Mouse (Mus musculus): ENCODE data around the gene Camk2g. TPM values are rescaled to one million over a fixed set of nuclear protein-coding genes. Genes with fewer than 3 reads are reported as not detected.

Gene Camk2g
- polyA plus RNA-seq, 1 experiment = 222 TPM

DNA sequence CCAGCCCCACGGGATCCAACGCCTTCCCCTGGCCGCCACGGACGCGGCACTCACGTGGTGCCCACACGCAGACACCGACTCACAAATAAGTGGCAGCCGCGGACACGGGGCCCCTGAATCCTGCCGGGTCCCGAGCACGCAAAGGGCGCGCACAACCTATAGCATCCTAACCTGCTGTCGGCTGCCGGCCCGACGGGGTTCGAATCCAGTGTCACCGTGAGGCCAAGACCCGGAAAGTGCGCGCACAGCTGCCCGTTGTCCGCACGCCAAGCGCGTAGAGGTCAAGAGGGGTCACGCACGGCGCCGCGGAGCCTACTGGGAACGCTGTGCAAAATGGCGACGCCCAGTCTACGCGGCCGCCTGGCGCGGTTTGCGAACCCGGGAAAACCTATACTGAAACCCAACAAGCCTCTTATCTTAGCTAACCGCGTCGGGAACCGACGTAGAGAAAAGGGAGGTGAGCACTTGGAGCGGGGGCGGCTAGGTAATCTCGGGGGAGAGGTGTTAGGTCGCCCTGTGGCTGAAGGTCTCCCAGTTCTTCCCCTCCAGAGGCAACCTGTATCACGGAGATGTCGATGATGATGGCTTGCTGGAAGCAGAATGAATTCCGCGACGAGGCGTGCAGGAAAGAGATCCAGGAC lies 91.0 kb downstream of the Camk2g start, which contains the start of gene Chchd1:
Gene Chchd1 (plus strand): TSS at position 266 of the 641 bp plus-strand sequence.
- peak; percentile 87 to 93 for DNase-seq
- H3K27me3 ChIP-seq (ENCODE audit: control insufficient read depth, insufficient read depth, low read length) = no peaks in the 10 kb centered on the region
- WGBS = under 1% methylated on average over 61 of the region's 61 CpGs
- H3K4me3 ChIP-seq (replicated peaks; ENCODE audit: insufficient read depth, low read depth, low read length) = peak within 1 kb of the TSS; percentile 98
- H3K27ac ChIP-seq (ENCODE audit: insufficient read depth, low read length) = peak within 1 kb of the TSS; percentile 94
- TF ChIP-seq POLR2A (IDR thresholded peaks at IDR 0.05; ENCODE audit: borderline replicate concordance, insufficient read depth, low read length) (peak; percentile 75), CTCF (IDR thresholded peaks at IDR 0.05; ENCODE audit: borderline replicate concordance, insufficient read depth, low read depth, low read length) (no peak)
- no peaks in the 10 kb centered on the region; the same call in 1 of the 2 replicates for H3K4me1 ChIP-seq (ENCODE audit: control insufficient read depth, insufficient read depth, low read length)

DNA sequence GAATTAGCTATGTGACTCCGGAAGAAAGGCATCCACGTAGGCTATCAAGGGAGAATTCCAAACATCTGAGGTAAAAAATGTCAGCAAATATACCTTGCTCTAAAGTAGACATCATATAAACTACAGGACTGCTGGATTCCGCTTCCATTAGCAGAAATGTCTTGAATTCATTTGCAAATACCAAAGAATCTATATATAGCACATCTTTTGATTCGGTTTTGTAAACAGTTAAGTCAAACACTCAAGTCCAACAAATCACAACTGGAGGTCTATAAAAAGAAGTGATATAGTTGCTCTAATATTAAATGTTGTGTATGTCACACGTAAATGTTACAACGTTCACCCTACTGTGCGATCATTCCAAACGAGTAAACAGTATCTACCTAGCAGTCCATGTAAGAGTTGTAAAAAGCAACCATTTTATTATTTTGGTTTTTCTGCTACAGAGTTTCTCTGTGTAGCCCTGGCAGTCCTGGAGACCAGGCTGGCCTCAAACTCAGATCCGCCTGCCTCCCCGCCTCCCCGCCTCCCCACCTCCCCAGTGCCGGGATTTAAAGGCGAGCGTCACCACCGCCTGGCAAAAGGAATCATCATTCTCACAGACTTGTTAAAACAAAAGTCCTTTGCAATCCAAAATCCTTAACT lies 91.7 kb downstream of the Camk2g start:
- Histone ChIP-seq H3K4me1 (ENCODE audit: control insufficient read depth, insufficient read depth, low read length) (no peaks in the 10 kb centered on the region; the same call in 1 of the 2 replicates), H3K27ac (ENCODE audit: insufficient read depth, low read length) (peak overlapping the region; percentile 87), H3K4me3 (replicated peaks; ENCODE audit: insufficient read depth, low read depth, low read length) (peak overlapping the region; percentile 98), H3K27me3 (ENCODE audit: control insufficient read depth, insufficient read depth, low read length) (no peaks in the 10 kb centered on the region)
- no peak for TF ChIP-seq POLR2A (IDR thresholded peaks at IDR 0.05; ENCODE audit: borderline replicate concordance, insufficient read depth, low read length)
- no peak for TF ChIP-seq CTCF (IDR thresholded peaks at IDR 0.05; ENCODE audit: borderline replicate concordance, insufficient read depth, low read depth, low read length)
- 15% methylated on average over 15 of the region's 15 CpGs for WGBS
- no peak for DNase-seq

DNA sequence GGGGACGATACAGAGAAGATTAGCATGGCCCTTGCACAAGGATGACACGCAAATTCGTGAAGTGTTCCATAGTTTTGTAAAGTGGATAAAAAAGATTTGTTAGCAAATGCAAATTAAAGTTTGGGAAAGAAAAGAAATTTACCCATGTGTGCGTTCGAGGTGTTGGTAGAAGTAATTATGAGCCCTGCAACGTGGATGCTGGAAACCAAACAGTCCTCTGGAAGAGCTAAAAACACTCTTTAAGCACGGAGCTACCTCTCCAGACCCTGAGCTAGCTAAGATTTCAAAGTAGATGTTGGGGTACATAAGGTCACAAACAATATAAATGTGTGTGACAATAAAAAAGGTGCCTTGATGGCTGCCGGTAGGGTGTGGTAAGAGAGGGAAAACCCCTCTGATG lies 92.3 kb downstream of the Camk2g start:
- TF ChIP-seq POLR2A (IDR thresholded peaks at IDR 0.05; ENCODE audit: borderline replicate concordance, insufficient read depth, low read length) (no peak), CTCF (IDR thresholded peaks at IDR 0.05; ENCODE audit: borderline replicate concordance, insufficient read depth, low read depth, low read length) (no peak)
- 74% methylated on average over 8 of the region's 8 CpGs for WGBS
- no peak overlapping the region for H3K4me3 ChIP-seq (replicated peaks; ENCODE audit: insufficient read depth, low read depth, low read length)

DNA sequence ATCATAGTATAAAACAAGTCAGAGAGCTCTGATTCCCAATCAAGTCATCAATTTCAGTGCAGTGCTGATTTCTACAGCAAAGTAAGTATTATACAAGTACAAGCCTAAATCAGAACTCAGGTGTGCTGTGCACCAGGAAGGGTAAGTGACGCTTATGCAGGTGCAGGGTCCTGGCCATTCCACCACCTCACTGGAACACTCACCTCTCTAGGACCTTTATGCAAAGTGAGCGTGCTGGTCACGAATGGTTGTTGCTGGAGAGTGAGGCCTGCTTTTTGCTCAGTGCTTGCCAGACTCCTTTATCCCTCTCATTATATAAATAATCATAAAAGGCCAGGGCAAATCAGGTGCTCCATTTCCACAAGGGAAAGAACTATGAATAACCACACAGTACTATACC lies 93.5 kb downstream of the Camk2g start:
- Histone ChIP-seq H3K4me3 (replicated peaks; ENCODE audit: insufficient read depth, low read depth, low read length) (no peak overlapping the region), H3K27ac (ENCODE audit: insufficient read depth, low read length) (no peak overlapping the region), H3K27me3 (ENCODE audit: control insufficient read depth, insufficient read depth, low read length) (no peaks in the 10 kb centered on the region), H3K4me1 (ENCODE audit: control insufficient read depth, insufficient read depth, low read length) (no peaks in the 10 kb centered on the region; the same call in 1 of the 2 replicates)
- 72% methylated on average over 3 of the region's 3 CpGs for WGBS
- TF ChIP-seq POLR2A (IDR thresholded peaks at IDR 0.05; ENCODE audit: borderline replicate concordance, insufficient read depth, low read length) (no peak), CTCF (IDR thresholded peaks at IDR 0.05; ENCODE audit: borderline replicate concordance, insufficient read depth, low read depth, low read length) (no peak)
- DNase-seq = no peak

More for the DNA sequence above, 92.3 kb downstream of the Camk2g start:
- Histone ChIP-seq H3K4me1 (ENCODE audit: control insufficient read depth, insufficient read depth, low read length) (no peaks in the 10 kb centered on the region; the same call in 1 of the 2 replicates), H3K27me3 (ENCODE audit: control insufficient read depth, insufficient read depth, low read length) (no peaks in the 10 kb centered on the region), H3K27ac (ENCODE audit: insufficient read depth, low read length) (no peak overlapping the region)
- DNase-seq = no peak

DNA sequence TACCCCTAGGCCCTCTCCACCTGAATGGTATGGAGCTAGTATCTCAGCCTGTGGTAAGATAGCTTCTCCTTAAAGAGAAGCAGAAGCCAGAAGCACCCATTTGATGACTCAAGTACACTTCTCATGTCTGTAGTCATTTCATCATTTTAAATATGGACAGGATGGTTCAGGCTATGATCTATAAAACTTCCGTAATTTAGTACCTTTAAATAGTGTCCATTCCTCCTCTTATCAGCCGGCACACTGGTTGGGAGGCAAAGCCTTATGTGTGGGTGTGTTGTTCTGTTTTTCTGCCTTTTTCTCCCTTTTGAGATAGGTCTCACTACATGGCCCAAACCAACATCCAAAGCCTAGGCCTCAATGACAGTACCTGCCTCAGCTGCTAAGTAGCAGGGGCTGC lies 95.4 kb downstream of the Camk2g start:
- Histone ChIP-seq H3K4me3 (replicated peaks; ENCODE audit: insufficient read depth, low read depth, low read length) (no peak overlapping the region), H3K27ac (ENCODE audit: insufficient read depth, low read length) (no peak overlapping the region), H3K4me1 (ENCODE audit: control insufficient read depth, insufficient read depth, low read length) (peaks cover 9% of the 10 kb centered on the region; the same call in 1 of the 2 replicates), H3K27me3 (ENCODE audit: control insufficient read depth, insufficient read depth, low read length) (no peaks in the 10 kb centered on the region)
- WGBS = 73% methylated on average over 2 of the region's 2 CpGs
- no peak for DNase-seq
- TF ChIP-seq POLR2A (IDR thresholded peaks at IDR 0.05; ENCODE audit: borderline replicate concordance, insufficient read depth, low read length) (no peak), CTCF (IDR thresholded peaks at IDR 0.05; ENCODE audit: borderline replicate concordance, insufficient read depth, low read depth, low read length) (no peak)

DNA sequence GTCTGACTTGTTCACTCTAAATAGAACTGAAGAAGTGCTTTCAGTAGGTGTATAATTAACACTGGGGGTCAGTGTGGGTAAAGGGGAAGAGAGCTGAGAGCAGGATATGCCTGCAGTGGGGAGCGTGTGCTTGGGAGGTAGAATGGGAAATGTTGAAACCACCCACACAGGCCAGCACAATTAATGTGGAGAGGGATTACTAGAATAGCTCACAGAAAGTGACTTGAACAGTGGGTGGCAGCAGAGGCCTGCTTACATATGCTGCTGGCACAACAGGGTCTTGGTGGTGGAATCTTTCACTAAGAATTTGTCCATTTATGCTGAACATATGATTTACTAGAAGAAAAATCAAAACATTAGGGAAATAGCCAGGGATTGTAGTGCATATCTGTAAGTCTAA lies 96.9 kb downstream of the Camk2g start:
- 0% methylated on average over 1 of the region's 1 CpGs for WGBS
- peak overlapping the region; percentile 39 for H3K4me3 ChIP-seq (replicated peaks; ENCODE audit: insufficient read depth, low read depth, low read length)
- TF ChIP-seq POLR2A (IDR thresholded peaks at IDR 0.05; ENCODE audit: borderline replicate concordance, insufficient read depth, low read length) (no peak), CTCF (IDR thresholded peaks at IDR 0.05; ENCODE audit: borderline replicate concordance, insufficient read depth, low read depth, low read length) (peak; percentile 60; the same call in 1 of the 2 replicates)
- H3K4me1 ChIP-seq (ENCODE audit: control insufficient read depth, insufficient read depth, low read length) = peaks cover 9% of the 10 kb centered on the region; the same call in 1 of the 2 replicates
- DNase-seq = peak; percentile 49 to 62
- no peak overlapping the region for H3K27ac ChIP-seq (ENCODE audit: insufficient read depth, low read length)
- no peaks in the 10 kb centered on the region for H3K27me3 ChIP-seq (ENCODE audit: control insufficient read depth, insufficient read depth, low read length)

DNA sequence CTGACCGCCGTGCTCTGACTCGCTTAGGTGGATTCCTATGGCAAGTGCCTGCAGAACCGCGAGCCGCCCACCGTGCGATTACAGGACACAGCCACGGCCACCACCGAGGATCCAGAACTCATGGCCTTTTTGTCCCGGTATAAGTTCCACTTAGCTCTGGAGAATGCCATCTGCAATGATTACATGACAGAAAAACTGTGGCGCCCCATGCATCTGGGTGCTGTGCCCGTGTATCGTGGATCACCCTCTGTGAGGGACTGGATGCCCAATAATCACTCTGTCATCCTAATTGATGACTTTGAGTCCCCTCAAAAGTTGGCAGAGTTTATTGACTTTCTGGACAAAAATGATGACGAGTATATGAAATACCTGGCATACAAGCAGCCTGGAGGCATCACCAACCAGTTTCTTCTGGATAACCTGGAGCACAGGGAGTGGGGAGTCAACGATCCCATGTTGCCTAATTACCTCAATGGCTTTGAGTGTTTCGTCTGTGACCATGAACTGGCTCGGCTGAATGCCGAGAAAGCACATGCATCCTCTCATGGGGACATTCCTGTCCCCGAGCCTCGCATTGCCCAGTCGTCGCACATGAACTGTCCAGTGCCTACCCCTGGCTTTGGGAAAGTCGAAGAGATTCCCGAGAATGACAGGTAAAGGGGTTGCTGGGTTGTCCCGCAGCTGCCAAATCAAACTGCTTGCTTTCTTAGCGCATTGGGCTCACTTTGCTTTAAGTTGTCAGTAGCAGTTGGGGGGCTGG lies 97.9 kb downstream of the Camk2g start:
- TF ChIP-seq CTCF (IDR thresholded peaks at IDR 0.05; ENCODE audit: borderline replicate concordance, insufficient read depth, low read depth, low read length) (no peak), POLR2A (IDR thresholded peaks at IDR 0.05; ENCODE audit: borderline replicate concordance, insufficient read depth, low read length) (no peak)
- peaks cover 9% of the 10 kb centered on the region; the same call in 1 of the 2 replicates for H3K4me1 ChIP-seq (ENCODE audit: control insufficient read depth, insufficient read depth, low read length)
- peak in 1 of 2 experiments; percentile 35 for DNase-seq
- WGBS = 3% methylated on average over 27 of the region's 27 CpGs
- no peaks in the 10 kb centered on the region for H3K27me3 ChIP-seq (ENCODE audit: control insufficient read depth, insufficient read depth, low read length)
- peak overlapping the region; percentile 25; the same call in 1 of the 2 replicates for H3K27ac ChIP-seq (ENCODE audit: insufficient read depth, low read length)
- H3K4me3 ChIP-seq (replicated peaks; ENCODE audit: insufficient read depth, low read depth, low read length) = peak overlapping the region; percentile 90
